Mouse (Mus musculus): Measurements from ENCODE around the gene M1ap. TPM values are rescaled to one million over a fixed set of nuclear protein-coding genes. Genes with fewer than 3 reads are reported as not detected.

The M1ap gene
- not detected for total RNA-seq (2021)
- long read RNA-seq, experiment 1, partial matches to known transcripts = 0 of 1 reads
- long read RNA-seq, experiment 1, other reads (novel, unspliced or antisense) = 1 of 1 reads
- long read RNA-seq, experiment 2 = 0 reads

DNA sequence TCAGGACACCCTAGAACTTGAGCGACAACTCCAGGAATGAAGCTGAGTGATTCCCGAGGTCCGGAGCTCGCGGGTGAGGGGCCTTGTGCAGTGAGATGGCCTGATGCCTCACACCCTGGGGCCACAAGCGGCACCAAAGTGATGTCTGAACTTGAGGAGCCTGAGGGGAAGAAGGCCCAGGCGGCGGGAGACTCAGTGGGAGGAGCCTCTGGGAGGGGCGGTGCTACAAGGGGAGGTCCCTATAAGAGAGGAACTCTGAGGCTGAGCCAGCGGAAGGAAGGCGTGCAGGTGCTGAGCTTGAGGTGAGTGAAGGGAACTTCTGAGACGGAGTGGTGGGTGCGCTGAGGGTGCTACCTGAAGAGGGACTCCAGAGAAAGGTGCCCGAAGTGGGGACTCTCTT is at the start of gene M1ap:
TSS of gene M1ap (plus strand) at position 252 of the 400 bp plus-strand sequence.
- no peak for DNase-seq (ENCODE audit: low spot score in 2 of 2)

DNA sequence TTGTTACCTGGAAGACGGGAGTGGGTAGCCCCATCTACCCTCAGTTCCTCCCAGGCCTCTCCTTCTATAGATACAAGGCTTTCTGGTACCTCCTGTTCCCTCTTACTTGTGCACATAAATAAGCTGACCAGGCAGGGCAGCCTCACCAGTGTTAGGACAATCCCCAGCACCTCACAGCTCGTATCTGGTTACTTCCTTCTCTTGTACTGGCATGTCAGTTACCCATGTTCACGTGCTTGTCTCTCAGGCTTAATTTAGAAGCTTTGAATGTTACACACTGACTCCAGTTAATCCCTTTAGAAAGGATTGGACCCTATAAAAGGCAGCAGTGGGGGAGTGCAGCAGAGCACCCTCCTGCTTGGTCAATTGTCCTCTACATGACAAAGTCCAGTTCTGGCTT is 49.4 kb upstream of the M1ap start:
- DNase-seq (ENCODE audit: low spot score in 2 of 2) = no peak

DNA sequence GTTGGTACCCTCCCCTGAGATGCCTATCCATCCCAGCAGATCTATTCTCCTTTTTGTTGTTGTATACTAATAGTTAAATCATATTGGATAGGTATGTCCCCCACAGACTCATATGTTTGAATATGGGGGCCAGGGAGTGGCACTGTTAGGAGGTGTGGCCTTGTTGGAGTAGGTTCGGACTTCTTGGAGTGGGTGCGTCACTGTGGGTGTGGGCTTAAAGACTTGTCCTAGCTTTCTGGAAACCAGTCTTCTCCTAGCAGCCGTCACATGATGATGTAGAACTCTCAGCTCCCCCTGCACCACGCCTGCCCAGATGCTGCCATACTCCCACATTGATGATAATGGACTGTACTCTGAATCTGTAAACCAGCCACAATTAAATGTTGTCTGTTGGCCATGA is 48.5 kb upstream of the M1ap start:
- DNase-seq (ENCODE audit: low spot score in 2 of 2) = no peak

DNA sequence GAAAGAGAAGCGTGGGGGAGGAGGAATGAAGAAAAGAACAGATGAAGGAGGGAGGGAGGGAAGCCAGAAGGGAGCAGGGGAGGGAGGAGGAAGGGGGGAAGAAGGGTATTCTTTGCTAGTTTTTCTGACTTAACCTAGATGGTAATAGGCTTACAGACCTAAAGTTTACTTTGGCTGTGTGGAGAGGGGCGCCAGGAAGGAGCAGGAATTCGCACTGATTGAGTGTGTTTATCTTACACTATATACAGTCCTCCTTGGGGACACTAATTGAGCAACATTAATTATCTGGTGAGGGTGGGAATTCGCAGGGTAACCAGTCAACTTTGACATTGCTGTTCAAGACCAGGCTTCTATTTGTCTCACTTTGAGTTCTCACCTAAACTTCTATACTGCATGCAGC is 48.0 kb upstream of the M1ap start:
- no peak for DNase-seq (ENCODE audit: low spot score in 2 of 2)

DNA sequence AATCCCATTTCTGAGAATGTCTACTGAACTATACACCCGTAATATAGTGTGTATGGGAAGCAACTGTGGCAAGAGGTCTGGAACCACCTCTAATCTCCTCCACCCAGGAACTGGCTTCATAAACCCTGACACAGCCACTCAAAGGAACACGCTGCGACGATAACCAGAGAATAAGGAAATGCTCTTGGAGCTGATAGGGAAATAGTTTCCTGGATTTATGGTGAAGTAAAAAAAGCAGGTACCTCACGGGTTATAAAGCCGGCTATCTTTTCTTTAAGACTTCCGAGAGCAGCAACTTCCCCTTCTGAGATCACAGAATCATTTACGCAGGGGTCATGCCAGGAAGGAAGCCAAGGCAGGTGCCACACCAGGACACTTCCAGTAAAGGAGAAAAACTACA is 44.1 kb upstream of the M1ap start:
- DNase-seq (ENCODE audit: low spot score in 2 of 2) = no peak

DNA sequence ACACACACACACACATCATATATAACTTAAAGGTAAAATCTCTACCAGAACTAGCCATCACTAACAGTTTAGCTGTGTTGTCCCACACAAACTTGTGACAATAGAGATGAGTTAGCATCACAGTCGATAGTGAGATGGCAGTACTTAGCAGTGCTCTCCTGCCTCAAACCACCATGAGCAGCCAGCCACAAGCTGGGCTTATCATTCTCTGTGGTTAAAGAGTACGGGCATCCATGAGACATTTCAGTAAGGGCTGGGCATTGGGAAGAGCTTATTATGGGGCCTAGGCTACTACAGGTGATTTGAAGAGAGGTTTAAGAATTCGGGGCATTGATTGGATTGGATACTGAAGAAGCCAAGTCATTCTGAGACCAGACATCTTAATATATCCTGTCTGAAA is 39.7 kb upstream of the M1ap start:
- DNase-seq (ENCODE audit: low spot score in 2 of 2) = no peak

DNA sequence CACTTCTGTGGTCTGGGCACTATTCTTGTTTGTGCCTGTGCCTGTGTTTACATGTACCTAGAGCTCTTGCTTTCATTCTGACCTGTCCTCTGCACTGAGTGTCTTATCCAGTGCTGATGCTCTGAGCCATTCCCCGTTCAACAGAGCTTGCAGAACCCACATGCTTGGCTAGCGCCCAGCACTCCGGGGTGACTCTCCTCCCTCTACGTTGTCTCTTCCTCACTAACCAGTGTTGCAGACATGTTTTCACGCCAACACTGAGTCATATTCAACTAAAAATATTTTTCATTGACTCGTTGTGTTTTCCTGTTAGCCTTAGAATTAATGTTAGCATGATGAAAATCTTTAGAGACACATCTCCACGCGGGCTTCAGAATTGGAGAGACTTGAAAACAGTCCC is 38.7 kb upstream of the M1ap start:
- DNase-seq (ENCODE audit: low spot score in 2 of 2) = no peak

DNA sequence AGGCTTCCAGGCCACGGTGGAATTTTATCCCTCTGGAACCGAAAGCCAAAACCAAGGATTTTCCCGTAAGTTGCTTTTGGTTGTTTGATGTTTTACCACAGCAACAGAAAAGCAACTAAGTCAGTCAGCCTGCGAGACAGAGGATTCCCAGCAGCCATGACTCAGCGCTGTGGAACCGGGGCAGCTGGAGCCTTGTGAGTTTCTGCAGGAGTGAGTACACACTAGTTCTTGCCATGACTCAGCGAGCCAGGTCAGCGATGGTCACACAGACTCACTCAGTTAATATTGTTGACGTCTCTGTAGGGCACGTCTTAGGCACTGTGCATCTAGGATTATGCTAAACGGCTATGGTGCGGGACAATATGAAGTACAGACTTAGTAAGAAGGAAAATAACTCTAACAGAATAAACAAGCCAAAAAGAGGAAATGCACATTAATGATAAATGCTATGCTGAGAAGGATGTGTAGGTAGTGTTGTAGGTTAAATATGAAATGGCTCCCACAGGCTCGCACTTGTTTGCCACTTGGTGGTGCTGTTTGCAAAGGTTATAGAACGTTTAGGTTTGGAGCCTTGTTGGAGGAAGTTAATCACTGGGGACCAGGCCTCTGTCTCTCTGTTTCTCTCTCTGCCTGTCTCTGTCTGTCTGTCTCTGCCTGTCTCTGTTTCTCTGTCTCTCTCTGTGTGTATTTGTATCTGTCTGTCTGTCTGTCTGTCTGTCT is 37.4 kb upstream of the M1ap start:
- DNase-seq (ENCODE audit: low spot score in 2 of 2) = peak; percentile 30 to 44

DNA sequence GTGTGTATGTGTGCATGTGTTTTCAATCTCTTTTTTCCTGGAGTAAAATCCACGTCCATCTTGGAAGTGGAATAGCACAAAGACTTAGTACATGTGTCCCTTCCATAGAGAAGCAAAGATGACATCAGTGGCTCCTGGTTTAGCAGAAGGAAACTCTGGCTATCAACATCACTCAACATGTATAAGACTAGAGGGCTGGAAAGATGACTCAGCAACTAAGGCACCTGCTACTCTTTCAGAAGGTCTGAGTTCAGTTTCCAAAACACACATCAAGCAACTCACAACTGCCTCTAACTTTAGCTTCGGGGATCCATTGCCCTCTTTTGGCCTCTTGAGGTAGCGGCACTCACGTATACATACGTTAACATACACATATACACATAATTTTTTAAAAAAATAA is 35.4 kb upstream of the M1ap start:
- no peak for DNase-seq (ENCODE audit: low spot score in 2 of 2)

DNA sequence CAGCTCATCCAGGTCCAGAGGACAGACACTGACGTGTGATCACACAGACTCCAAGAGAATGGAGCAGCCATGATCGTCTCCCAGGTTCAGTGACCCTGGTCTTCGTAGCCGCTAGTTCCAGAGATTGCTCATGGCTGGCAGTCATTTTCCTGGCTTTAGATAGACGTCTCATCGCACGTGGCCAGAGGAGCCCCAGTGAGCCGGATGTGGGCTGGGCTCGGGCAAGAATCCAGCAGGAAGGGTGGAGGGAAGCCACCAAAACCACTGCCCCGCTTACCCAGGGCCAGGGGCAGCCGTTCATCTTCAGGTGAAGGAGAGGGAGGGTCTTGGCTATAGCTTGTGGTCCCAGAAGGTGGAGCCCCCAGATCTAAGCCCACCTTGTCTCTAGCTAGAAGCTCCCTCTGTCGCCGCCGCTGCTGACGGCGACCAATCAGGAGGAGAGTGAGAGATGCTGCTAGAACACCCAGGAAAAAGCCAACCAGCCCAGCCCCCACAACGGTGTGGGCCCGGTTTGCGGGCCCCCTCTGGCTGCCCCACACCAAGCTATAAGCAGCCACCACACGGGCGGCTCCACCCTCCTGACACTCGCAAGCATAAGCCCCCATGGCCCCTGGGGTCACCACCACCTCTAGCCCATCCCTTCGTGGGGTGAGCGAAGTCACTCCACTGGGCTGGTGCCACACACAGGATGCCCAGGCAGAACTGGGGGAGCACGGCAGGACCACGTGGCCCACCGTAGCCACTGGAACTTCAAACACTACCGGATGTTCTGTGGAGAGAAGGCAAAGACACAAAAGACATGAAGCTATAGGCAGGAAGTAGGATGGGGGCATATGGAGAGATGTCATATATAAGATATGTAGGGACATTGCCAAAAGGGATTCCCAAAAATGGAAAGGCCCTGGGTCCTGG is 33.1 kb upstream of the M1ap start:
- DNase-seq (ENCODE audit: low spot score in 2 of 2) = no peak

DNA sequence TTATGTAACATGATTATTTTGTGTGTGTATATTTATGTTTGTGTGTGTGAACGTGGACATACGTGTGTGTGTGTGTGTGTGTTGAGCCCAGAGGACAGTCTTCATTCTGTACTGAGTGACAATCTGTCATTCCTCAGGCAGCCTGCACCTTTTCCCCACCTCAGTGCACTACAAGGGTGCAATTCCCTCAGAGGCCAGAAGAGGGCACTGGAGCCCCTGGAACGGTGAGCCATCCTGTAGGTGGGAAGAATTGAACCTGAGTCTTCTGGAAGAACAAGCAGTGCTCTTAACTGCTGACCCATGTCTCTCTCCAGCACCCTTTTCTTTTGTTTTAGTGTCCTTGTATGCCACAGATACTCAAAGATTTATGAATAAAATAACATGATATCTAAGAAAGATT is 30.8 kb upstream of the M1ap start:
- peak; percentile 56 to 64 for DNase-seq (ENCODE audit: low spot score in 2 of 2)

DNA sequence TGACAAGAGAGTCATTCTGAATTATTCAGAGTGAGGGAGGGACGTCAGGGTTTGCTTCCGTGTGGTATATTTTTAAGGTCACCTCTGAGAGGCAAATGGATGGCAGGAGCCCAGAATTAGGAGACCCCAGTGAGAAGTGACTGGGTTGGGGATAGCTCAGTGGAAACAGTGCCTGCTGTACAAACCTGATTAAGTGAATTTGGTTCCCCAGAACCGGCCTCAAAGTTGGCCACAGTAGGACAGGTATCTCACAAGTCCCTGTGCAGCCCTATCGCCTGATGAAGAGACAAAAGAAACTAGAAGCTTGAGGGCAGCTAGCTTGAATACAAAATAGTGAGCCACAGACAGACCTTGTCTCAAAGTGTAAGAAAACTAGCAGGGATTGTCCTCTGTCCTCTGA is 30.2 kb upstream of the M1ap start:
- no peak for DNase-seq (ENCODE audit: low spot score in 2 of 2)

DNA sequence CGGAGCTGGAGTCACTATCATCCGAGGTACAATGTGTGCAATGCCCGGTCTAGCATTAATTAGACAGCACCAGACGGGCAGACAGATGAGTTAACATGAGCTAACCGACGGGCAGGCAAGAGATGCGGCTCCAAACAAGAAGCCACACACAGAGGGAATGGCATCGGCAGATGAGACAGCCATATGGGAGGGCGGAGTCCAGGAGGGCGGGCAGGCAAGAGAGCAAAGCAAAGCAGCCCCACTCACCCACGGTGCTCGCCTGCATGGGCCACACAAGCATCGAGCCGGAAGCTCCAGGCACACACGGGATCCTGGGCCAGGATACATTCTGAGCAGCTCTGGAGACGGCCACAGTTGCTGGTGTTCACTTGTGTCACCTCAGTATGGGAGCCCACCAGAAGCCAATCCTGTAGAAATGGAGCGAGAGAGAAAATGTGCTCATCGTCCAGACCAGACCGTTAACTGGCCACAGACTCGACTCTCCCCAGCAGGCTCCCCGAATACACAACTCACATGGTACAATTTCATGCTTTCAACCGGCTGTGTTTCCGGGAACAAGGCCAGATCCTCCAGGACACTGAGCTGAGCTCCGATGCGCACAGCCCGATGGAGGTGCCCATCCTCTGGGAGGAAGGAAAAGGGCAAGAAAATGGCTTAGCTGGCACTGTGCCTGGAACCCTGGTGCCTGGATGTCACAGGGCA is 29.5 kb upstream of the M1ap start:
- no peak for DNase-seq (ENCODE audit: low spot score in 2 of 2)

DNA sequence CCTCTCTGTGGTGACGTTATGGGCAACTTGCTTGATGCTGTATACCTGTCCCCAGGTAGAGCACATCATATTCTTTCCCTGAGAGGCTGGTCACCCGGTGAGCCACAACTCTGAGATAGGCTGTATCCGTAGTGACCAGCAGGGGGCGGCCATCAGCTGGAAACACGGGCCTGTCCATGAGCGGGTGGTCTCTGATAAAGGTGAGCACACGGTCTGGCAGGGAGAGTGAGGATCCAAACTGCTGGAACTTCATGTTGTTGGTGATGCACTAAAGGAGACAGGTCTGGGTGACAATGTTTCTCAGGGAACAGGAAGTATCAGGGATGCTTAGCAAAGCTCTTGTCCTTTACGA is 28.9 kb upstream of the M1ap start:
- peak; percentile 31 to 52 for DNase-seq (ENCODE audit: low spot score in 2 of 2)

DNA sequence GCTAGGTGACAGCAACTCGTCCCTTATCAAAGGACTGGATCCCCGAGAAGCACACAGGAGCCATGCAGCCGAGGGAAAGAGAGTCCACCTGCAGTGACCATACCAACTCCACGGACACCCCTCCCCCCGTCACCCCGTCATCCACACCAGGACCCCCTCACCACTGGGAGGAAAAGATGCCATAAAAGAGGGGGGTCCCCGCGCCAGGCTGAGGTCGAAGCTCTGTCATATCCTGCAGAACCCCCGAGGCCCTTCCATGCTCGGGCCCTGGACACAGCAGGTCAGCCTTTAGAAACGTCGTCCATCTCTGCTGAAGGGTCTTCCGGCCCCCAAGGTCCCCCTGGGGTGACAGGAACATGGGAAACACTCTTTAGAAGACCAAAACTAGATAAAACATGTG is 28.3 kb upstream of the M1ap start:
- no peak for DNase-seq (ENCODE audit: low spot score in 2 of 2)

DNA sequence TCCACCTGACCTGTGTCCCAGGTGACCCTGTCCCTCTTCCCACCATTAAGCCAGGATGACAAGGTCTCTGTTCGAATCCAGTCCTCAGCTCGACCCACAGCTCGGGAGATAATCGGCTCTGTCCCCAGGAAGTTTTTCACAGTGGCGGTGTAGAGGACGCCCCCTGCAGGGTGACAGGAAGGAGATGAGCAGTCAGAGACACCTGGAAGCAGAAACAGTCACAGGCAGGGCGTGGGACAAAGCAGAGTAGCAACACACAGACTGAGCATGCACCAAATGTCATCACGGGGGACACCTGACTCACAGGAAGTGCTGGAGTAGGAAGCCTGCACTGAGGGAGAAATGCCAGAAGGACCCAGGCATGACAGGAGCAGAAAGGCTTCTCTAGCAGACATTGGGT is 27.2 kb upstream of the M1ap start:
- no peak for DNase-seq (ENCODE audit: low spot score in 2 of 2)

DNA sequence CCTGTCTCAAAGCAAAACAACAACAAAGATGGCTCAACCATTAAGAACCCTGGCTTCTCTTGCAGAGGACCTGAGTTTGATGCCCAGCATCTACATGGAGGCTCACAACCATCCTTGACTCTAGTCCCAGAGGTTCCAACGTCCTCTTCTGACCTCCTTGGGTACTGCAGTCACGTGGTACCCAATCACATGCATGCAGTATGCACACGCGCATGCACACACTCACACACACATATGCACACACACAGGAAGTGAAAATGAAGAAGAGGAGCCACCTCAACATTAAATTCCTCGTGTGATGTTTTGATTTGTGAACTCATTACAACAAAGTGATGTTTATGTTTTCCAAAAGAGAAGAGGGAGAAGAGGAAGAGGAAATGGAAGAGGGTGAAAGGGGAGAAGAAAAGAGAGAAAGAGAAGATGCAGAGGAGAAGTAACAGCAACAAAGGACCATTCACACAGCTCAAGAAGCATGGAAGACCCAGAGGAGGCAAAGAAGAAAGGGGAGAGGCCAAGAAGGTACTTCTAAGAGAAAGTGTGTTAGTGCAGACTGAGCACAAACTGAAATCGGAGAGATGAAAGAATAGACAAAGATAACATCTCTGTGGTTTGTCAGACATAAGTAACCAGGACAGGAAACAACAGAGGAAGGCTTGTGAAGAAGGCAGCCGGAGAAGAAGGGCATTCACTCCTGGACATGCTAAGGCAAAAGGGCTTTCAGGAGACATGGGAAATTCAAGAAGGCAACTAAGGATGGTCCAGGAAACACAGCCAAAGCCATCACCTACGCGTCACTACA is 25.1 kb upstream of the M1ap start:
- DNase-seq (ENCODE audit: low spot score in 2 of 2) = no peak

DNA sequence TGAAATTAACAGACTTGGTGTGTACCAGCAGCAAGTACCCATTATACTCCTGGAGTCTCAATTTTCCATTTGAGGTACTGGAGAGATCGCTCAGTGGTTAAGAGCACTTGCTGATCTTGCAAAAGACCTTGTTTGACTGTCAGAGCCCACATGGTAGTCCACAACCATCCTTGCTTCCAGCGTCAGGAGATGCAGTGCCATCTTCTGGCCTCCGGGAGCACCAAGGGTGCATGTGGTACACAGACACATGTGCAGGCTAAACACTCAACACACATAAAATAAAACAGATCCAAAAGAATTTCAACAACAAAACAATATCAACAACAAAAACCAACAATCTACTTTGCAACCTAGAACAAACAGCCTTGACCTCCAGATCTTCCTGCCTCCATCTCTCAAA is 21.7 kb upstream of the M1ap start:
- no peak for DNase-seq (ENCODE audit: low spot score in 2 of 2)

DNA sequence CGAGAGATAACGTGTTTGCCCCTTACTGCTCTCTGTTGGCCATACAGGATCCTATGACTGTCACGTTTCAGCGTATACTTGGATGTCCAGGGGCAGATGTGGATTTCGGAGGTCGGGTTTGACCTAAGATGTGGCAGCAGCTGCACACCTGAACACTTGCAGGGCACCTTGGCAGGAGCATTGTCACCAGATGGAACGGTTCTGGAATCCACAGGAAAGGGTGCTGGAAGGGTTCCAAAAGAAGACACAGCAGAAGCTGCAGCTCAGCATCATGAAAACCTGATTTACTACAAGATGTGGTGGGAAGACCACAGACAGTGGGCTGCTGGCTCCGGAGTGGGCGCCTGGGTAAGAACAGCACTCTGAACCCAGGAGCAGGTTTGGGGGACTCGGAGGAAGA is 20.6 kb upstream of the M1ap start:
- DNase-seq (ENCODE audit: low spot score in 2 of 2) = no peak

DNA sequence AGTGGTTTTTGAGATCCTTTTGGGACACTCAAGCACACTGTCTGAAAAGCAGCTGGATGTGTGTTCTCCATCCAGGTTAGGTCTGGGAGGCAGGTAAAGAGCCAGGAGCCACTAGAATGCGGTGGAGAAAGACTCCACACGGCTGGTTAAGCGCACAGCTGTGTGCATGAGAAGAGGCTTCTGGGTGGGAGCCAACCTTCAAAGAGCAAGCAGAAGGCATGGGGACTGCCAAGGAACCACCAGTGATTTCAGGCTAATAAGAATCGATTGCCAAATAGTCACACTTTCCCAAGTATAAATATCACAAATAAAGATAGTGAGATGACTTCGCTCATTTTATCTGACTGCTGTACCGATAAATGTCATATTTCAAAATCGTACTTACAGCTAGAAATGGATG is 20.2 kb upstream of the M1ap start:
- DNase-seq (ENCODE audit: low spot score in 2 of 2) = no peak

DNA sequence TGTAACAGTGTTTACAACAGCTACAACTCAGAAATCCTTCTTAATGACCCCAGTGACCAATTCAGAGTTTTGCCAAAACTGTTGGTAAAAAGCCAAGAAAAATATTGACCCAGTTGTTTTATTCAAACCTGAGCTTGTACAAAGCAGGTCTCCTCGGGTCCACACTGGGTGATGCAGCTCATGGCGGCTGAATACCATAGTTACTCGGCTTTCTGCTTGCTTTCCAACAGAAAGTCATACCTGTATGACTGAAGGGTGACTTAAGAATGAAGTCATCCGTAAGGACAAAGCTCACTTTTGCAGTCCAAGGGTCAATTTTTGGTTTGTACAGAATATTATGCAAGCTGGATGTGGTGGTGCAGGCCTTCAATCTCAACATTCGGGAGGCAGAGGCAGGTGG is 19.1 kb upstream of the M1ap start:
- DNase-seq (ENCODE audit: low spot score in 2 of 2) = no peak

Data from adrenal gland, adult 18-20 months (tissue).